Mouse (Mus musculus) neural tube, embryonic 14.5 days (tissue): Measurements from ENCODE around the gene Olfr272. TPM values are rescaled to one million over a fixed set of nuclear protein-coding genes. Genes with fewer than 3 reads are reported as not detected.

Experiments used
- ATAC-seq: fragments of 200-750 bp; cut with Nextera tagmentation; 2 replicates; pipeline ENCODE4 v1.8.0; 2017; ENCODE audit warnings: low read depth, mild to moderate bottlenecking, moderate TSS enrichment, moderate library complexity
- H3K27ac ChIP-seq: fragments of 300-500 bp; sonication (generic); 2 replicates; pipeline ENCODE4 v1.5.1; 2014; ENCODE audit warnings: low read depth, mild to moderate bottlenecking, control low read depth, low read length, moderate library complexity, mixed read lengths
- H3K27me3 ChIP-seq: fragments of 300-500 bp; sonication (generic); 2 replicates; pipeline ENCODE4 v1.6.1; 2014; ENCODE audit warnings: low read length; ENCODE audit not compliant: control insufficient read depth, insufficient read depth
- H3K36me3 ChIP-seq: fragments of 300-500 bp; sonication (generic); 2 replicates; pipeline ENCODE4 v1.6.1; 2014; ENCODE audit warnings: low read length, mixed read lengths; ENCODE audit not compliant: control insufficient read depth, insufficient read depth
- H3K4me1 ChIP-seq: fragments of 300-500 bp; sonication (generic); 2 replicates; pipeline ENCODE4 v1.6.1; 2014; ENCODE audit warnings: low read length; ENCODE audit not compliant: control insufficient read depth, insufficient read depth
- H3K4me2 ChIP-seq: fragments of 300-500 bp; sonication (generic); 2 replicates; pipeline ENCODE4 v1.6.1; 2014; ENCODE audit warnings: mild to moderate bottlenecking, low read depth, low read length, control low read depth
- H3K4me3 ChIP-seq: fragments of 300-500 bp; sonication (generic); 2 replicates; pipeline ENCODE4 v1.5.1; 2014; ENCODE audit warnings: low read depth, low read length, control low read depth, mixed read lengths
- H3K9ac ChIP-seq: fragments of 300-500 bp; sonication (generic); replicated peaks from 2 replicates; pipeline ENCODE4 v1.6.1; 2014; ENCODE audit warnings: low read depth, mild to moderate bottlenecking, control low read depth, low read length, mixed read lengths
- H3K9me3 ChIP-seq: fragments of 300-500 bp; sonication (generic); 2 replicates; pipeline ENCODE4 v1.6.1; 2016; ENCODE audit warnings: low read length; ENCODE audit not compliant: control insufficient read depth
- whole genome bisulfite sequencing: fragments of 180-500 bp; shearing (Covaris S2); extraction: QIAGEN DNeasy Blood & Tissue Kit; methylation state at CpG from one replicate; pipeline ENCODE4 v1.1.7; 2014; 5-methylcytosine and 5-hydroxymethylcytosine counted together
- polyA plus RNA-seq: library from polyadenylated mRNA; unstranded; fragments of >200 nt; fragmentation: Nextera tagmentation; extraction: Ambion mirVana; gene quantifications from 2 replicates; pipeline ENCODE4 v1.2.1, GENCODE M21; 2014

Olfr272 gene
- polyA plus RNA-seq, 1 experiment from 2014 or later: not detected

- no peak overlapping the region for H3K9ac ChIP-seq
- H3K27ac ChIP-seq: no peak overlapping the region
- H3K4me3 ChIP-seq: no peak overlapping the region
- WGBS: 80% methylated on average over 3 of the region's 3 CpGs
- H3K4me1 ChIP-seq: no peaks in the 10 kb centered on the region
- H3K27me3 ChIP-seq: no peaks in the 10 kb centered on the region
- no peaks in the 10 kb centered on the region for H3K9me3 ChIP-seq
- H3K4me2 ChIP-seq: no peak overlapping the region
- no peaks in the 10 kb centered on the region for H3K36me3 ChIP-seq
- no peak for ATAC-seq
These were observed 9.4 kb downstream of the Olfr272 start for GRCm38 (mm10) chr4:52909542-52909941.

DNA sequence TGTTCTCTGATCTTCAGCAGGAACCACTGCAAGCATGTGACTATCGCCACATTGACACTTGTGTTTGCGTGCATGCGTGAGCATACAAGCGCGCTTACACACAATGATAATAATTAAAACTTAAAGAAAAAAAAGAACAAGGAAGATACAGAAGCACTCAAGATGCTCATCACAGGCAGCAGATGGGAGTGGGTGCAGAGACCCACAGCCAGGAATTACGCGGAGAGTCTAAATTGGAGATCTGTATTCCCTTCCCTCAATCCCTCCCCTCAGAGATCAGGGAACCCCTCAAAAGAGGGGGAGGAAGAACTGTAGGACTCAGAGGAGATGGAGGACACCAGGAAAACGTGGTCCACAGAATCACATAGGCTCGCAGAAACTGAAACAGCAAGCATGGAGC, 54.8 kb downstream of the Olfr272 start:
- H3K4me2 ChIP-seq: no peak overlapping the region
- no peaks in the 10 kb centered on the region; the same call in 1 of the 2 replicates for H3K9me3 ChIP-seq
- no peak overlapping the region for H3K27ac ChIP-seq
- 94% methylated on average over 9 of the region's 9 CpGs for WGBS
- no peaks in the 10 kb centered on the region for H3K4me1 ChIP-seq
- H3K4me3 ChIP-seq: no peak overlapping the region
- H3K36me3 ChIP-seq: no peaks in the 10 kb centered on the region
- no peak for ATAC-seq
- no peak overlapping the region for H3K9ac ChIP-seq
- no peaks in the 10 kb centered on the region for H3K27me3 ChIP-seq

Other genes starting within 250 kb of the Olfr272 start
- 0.17 TPM in 1 of 2 replicates, not detected in the other for gene Olfr275, start 104.6 kb downstream of the Olfr272 start, polyA plus RNA-seq
- gene Olfr273, start 59.9 kb downstream of the Olfr272 start, polyA plus RNA-seq: not detected in 2 replicates
- not detected in 2 replicates for gene Olfr270, start 45.4 kb upstream of the Olfr272 start, polyA plus RNA-seq
- gene Nipsnap3a, start 70.1 kb upstream of the Olfr272 start, polyA plus RNA-seq: not detected in 2 replicates
- gene Nipsnap3b, start 92.7 kb upstream of the Olfr272 start, polyA plus RNA-seq: 188 and 203 TPM in 2 replicates
- gene Abca1, start 240.7 kb upstream of the Olfr272 start, polyA plus RNA-seq: 11.3 and 21.4 TPM in 2 replicates